Mouse (Mus musculus) embryo, embryonic 11 days (tissue): ENCODE measurements at regions not wholly inside any gene's neighbourhood (a gene's known extent, or its start where the extent isn't known, plus 50 kb on each side); places are given as distances from the start of the nearest gene placed in this dataset.
A peak's percentile ranks its signal among the peaks of the same experiment; 100 is the strongest.

ENCODE experiments used
- DNase-seq: peaks from one replicate; pipeline ENCODE4 v3.0.0-alpha.2; 2015

GRCm38 (mm10) chr8:92064175-92064821, 262.4 kb upstream of the Irx3 start:
- DNase-seq = peak; percentile 50

- no peak for DNase-seq
Measured at GRCm38 (mm10) chr8:92063333-92063732, 261.5 kb upstream of the Irx3 start.

- DNase-seq = no peak
Measured at GRCm38 (mm10) chr8:92059471-92059870, 257.6 kb upstream of the Irx3 start.

GRCm38 (mm10) chr8:92058953-92059352, 257.1 kb upstream of the Irx3 start:
- DNase-seq = peak; percentile 48

GRCm38 (mm10) chr8:92057857-92058256, 256.0 kb upstream of the Irx3 start:
- no peak for DNase-seq

- no peak for DNase-seq
Measured at GRCm38 (mm10) chr8:92055590-92055989, 253.7 kb upstream of the Irx3 start.

- DNase-seq = no peak
Measured at GRCm38 (mm10) chr8:92044695-92045094, 242.8 kb upstream of the Irx3 start.

- peak; percentile 59 for DNase-seq
Measured at GRCm38 (mm10) chr8:92042951-92043350, 241.1 kb upstream of the Irx3 start.

GRCm38 (mm10) chr8:92029954-92030353, 228.1 kb upstream of the Irx3 start:
- DNase-seq = no peak

- no peak for DNase-seq
Measured at GRCm38 (mm10) chr8:92029516-92029915, 227.6 kb upstream of the Irx3 start.

GRCm38 (mm10) chr8:92028308-92028707, 226.4 kb upstream of the Irx3 start:
- no peak for DNase-seq

GRCm38 (mm10) chr8:92024133-92024532, 222.3 kb upstream of the Irx3 start:
- peak; percentile 31 for DNase-seq

- DNase-seq = no peak
Measured at GRCm38 (mm10) chr8:92021521-92021920, 219.7 kb upstream of the Irx3 start.

- DNase-seq = no peak
Measured at GRCm38 (mm10) chr8:92014704-92015103, 212.8 kb upstream of the Irx3 start.

GRCm38 (mm10) chr8:92013183-92013582, 211.3 kb upstream of the Irx3 start:
- no peak for DNase-seq

- DNase-seq = no peak
Measured at GRCm38 (mm10) chr8:92010412-92010811, 208.5 kb upstream of the Irx3 start.

GRCm38 (mm10) chr8:92008616-92009610, 207.0 kb upstream of the Irx3 start:
- no peak for DNase-seq

- DNase-seq = no peak
Measured at GRCm38 (mm10) chr8:92005091-92005490, 203.2 kb upstream of the Irx3 start.

GRCm38 (mm10) chr8:92004532-92004931, 202.7 kb upstream of the Irx3 start:
- no peak for DNase-seq

- DNase-seq = no peak
Measured at GRCm38 (mm10) chr8:92000368-92000767, 198.5 kb upstream of the Irx3 start.

GRCm38 (mm10) chr8:91999661-92000060, 197.8 kb upstream of the Irx3 start:
- no peak for DNase-seq

- no peak for DNase-seq
Measured at GRCm38 (mm10) chr8:91999189-91999588, 197.3 kb upstream of the Irx3 start.

- DNase-seq = no peak
Measured at GRCm38 (mm10) chr8:91997892-91998189, 196.0 kb upstream of the Irx3 start.
